Mouse (Mus musculus) embryonic facial prominence, embryonic 11.5 days (tissue): ENCODE data around the gene Ucma. TPM values are rescaled to one million over a fixed set of nuclear protein-coding genes. Genes with fewer than 3 reads are reported as not detected.

Experiments used
- ATAC-seq: fragments of 200-750 bp; cut with Nextera tagmentation; replicated peaks from 2 replicates; pipeline ENCODE4 v1.8.0; 2017; ENCODE audit warnings: low read depth; ENCODE audit not compliant: insufficient number of reproducible peaks, low FRiP score, low TSS enrichment
- DNase-seq: peaks from one replicate; pipeline ENCODE4 v3.0.0-alpha.2; 2015; ENCODE audit warnings: low spot score
- H3K27ac ChIP-seq: fragments of 300-500 bp; sonication (generic); replicated peaks from 2 replicates; pipeline ENCODE4 v1.5.1; 2014; ENCODE audit warnings: mild to moderate bottlenecking, low read depth, low read length, control low read depth
- H3K27me3 ChIP-seq: fragments of 300-500 bp; sonication (generic); 2 replicates; pipeline ENCODE4 v1.6.1; 2014; ENCODE audit warnings: mild to moderate bottlenecking, low read length, moderate library complexity, mixed read lengths; ENCODE audit not compliant: control insufficient read depth, insufficient read depth
- H3K36me3 ChIP-seq: fragments of 300-500 bp; sonication (generic); replicated peaks from 2 replicates; pipeline ENCODE4 v1.6.1; 2014; ENCODE audit warnings: low read depth, mild to moderate bottlenecking, low read length, moderate library complexity, mixed read lengths; ENCODE audit not compliant: control insufficient read depth, insufficient read depth
- H3K4me1 ChIP-seq: fragments of 300-500 bp; sonication (generic); 2 replicates; pipeline ENCODE4 v1.6.1; 2014; ENCODE audit warnings: low read length, mixed read lengths; ENCODE audit not compliant: control insufficient read depth, insufficient read depth
- H3K4me2 ChIP-seq: fragments of 300-500 bp; sonication (generic); 2 replicates; pipeline ENCODE4 v1.6.1; 2014; ENCODE audit warnings: low read depth, mild to moderate bottlenecking, control low read depth, low read length, moderate library complexity
- H3K4me3 ChIP-seq: fragments of 300-500 bp; sonication (generic); 2 replicates; pipeline ENCODE4 v1.5.1; 2014; ENCODE audit warnings: low read depth, low read length, control low read depth
- H3K9ac ChIP-seq: fragments of 300-500 bp; sonication (generic); replicated peaks from 2 replicates; pipeline ENCODE4 v1.6.1; 2014; ENCODE audit warnings: mild to moderate bottlenecking, control low read depth, low read length
- H3K9me3 ChIP-seq: fragments of 300-500 bp; sonication (generic); replicated peaks from 2 replicates; pipeline ENCODE4 v1.6.1; 2016; ENCODE audit warnings: mild to moderate bottlenecking, low read length, inconsistent platforms, mixed read lengths; ENCODE audit not compliant: control insufficient read depth
- WGBS: fragments of 180-500 bp; shearing (Covaris S2); extraction: QIAGEN DNeasy Blood & Tissue Kit; methylation state at CpG from one replicate; pipeline ENCODE4 v1.1.7; 2014; 5-methylcytosine and 5-hydroxymethylcytosine counted together
- polyA plus RNA-seq: library from polyadenylated mRNA; unstranded; fragments of >200 nt; fragmentation: Nextera tagmentation; extraction: Ambion mirVana; gene quantifications from 2 replicates; pipeline ENCODE4 v1.2.1, GENCODE M21; 2014

Ucma gene
- polyA plus RNA-seq, 1 experiment from 2014 or later = 0.29 TPM

- H3K9ac ChIP-seq = no peak overlapping the region
- H3K36me3 ChIP-seq = peaks cover 8% of the 10 kb centered on the region
- no peaks in the 10 kb centered on the region for H3K4me1 ChIP-seq
- 81% methylated on average over 8 of the region's 8 CpGs for WGBS
- H3K27me3 ChIP-seq = no peaks in the 10 kb centered on the region
- no peak overlapping the region for H3K4me3 ChIP-seq
- ATAC-seq (no peak), DNase-seq (no peak)
- H3K4me2 ChIP-seq = no peak overlapping the region
- H3K9me3 ChIP-seq = no peaks in the 10 kb centered on the region
- no peak overlapping the region for H3K27ac ChIP-seq
Measured at GRCm38 (mm10) chr2:4987388-4988180, 11.7 kb downstream of the Ucma start.

- Histone ChIP-seq H3K4me1 (no peaks in the 10 kb centered on the region), H3K4me3 (no peak overlapping the region), H3K36me3 (peaks cover 8% of the 10 kb centered on the region), H3K27me3 (no peaks in the 10 kb centered on the region), H3K9me3 (no peaks in the 10 kb centered on the region), H3K4me2 (no peak overlapping the region), H3K9ac (no peak overlapping the region), H3K27ac (no peak overlapping the region)
- DNase-seq (peak; percentile 27), ATAC-seq (no peak)
- WGBS = 76% methylated on average over 11 of the region's 11 CpGs
Measured at GRCm38 (mm10) chr2:4988826-4989424, 13.0 kb downstream of the Ucma start.

- H3K27me3 ChIP-seq = no peaks in the 10 kb centered on the region
- ATAC-seq (no peak), DNase-seq (no peak)
- H3K36me3 ChIP-seq = peaks cover 8% of the 10 kb centered on the region
- no peak overlapping the region for H3K4me3 ChIP-seq
- no peaks in the 10 kb centered on the region for H3K9me3 ChIP-seq
- H3K4me1 ChIP-seq = no peaks in the 10 kb centered on the region
- H3K4me2 ChIP-seq = no peak overlapping the region
- 88% methylated on average over 11 of the region's 11 CpGs for WGBS
- no peak overlapping the region for H3K27ac ChIP-seq
- no peak overlapping the region for H3K9ac ChIP-seq
Measured at GRCm38 (mm10) chr2:4993584-4993983, 17.7 kb downstream of the Ucma start.

GRCm38 (mm10) chr2:4994436-4994835 lies 18.5 kb downstream of the Ucma start:
- 85% methylated on average over 4 of the region's 4 CpGs for WGBS
- Histone ChIP-seq H3K9me3 (no peaks in the 10 kb centered on the region), H3K27ac (no peak overlapping the region), H3K27me3 (no peaks in the 10 kb centered on the region), H3K4me3 (no peak overlapping the region), H3K9ac (no peak overlapping the region), H3K36me3 (peaks cover 8% of the 10 kb centered on the region), H3K4me1 (no peaks in the 10 kb centered on the region), H3K4me2 (no peak overlapping the region)
- ATAC-seq = no peak
- DNase-seq = no peak

- no peak for DNase-seq
- Histone ChIP-seq H3K27me3 (no peaks in the 10 kb centered on the region), H3K36me3 (peaks cover 8% of the 10 kb centered on the region), H3K4me1 (no peaks in the 10 kb centered on the region), H3K9me3 (no peaks in the 10 kb centered on the region), H3K27ac (no peak overlapping the region), H3K4me3 (no peak overlapping the region), H3K4me2 (no peak overlapping the region), H3K9ac (no peak overlapping the region)
- no peak for ATAC-seq
- 90% methylated on average over 11 of the region's 11 CpGs for WGBS
Measured at GRCm38 (mm10) chr2:4995646-4996045, 19.7 kb downstream of the Ucma start.

- ATAC-seq (no peak), DNase-seq (no peak)
- Histone ChIP-seq H3K4me2 (no peak overlapping the region), H3K36me3 (peaks cover 1% of the 10 kb centered on the region), H3K4me3 (no peak overlapping the region), H3K27me3 (no peaks in the 10 kb centered on the region), H3K9me3 (no peaks in the 10 kb centered on the region), H3K4me1 (no peaks in the 10 kb centered on the region), H3K9ac (no peak overlapping the region), H3K27ac (no peak overlapping the region)
- 90% methylated on average over 6 of the region's 6 CpGs for WGBS
Measured at GRCm38 (mm10) chr2:4996421-4996824, 20.5 kb downstream of the Ucma start.

GRCm38 (mm10) chr2:4998905-4999304 lies 23.0 kb downstream of the Ucma start:
- H3K27ac ChIP-seq = no peak overlapping the region
- H3K27me3 ChIP-seq = no peaks in the 10 kb centered on the region
- DNase-seq (no peak), ATAC-seq (no peak)
- 87% methylated on average over 3 of the region's 3 CpGs for WGBS
- H3K36me3 ChIP-seq = no peaks in the 10 kb centered on the region; the same call in 1 of the 2 replicates
- no peak overlapping the region for H3K9ac ChIP-seq
- no peaks in the 10 kb centered on the region for H3K9me3 ChIP-seq
- no peak overlapping the region for H3K4me2 ChIP-seq
- no peak overlapping the region for H3K4me3 ChIP-seq
- H3K4me1 ChIP-seq = no peaks in the 10 kb centered on the region

- no peaks in the 10 kb centered on the region for H3K27me3 ChIP-seq
- H3K36me3 ChIP-seq = no peaks in the 10 kb centered on the region; the same call in 1 of the 2 replicates
- no peak overlapping the region for H3K4me2 ChIP-seq
- H3K27ac ChIP-seq = no peak overlapping the region
- no peak for ATAC-seq
- DNase-seq = no peak
- no peaks in the 10 kb centered on the region for H3K9me3 ChIP-seq
- no peak overlapping the region for H3K4me3 ChIP-seq
- no peak overlapping the region for H3K9ac ChIP-seq
- WGBS = 91% methylated on average over 6 of the region's 6 CpGs
- H3K4me1 ChIP-seq = no peaks in the 10 kb centered on the region
Measured at GRCm38 (mm10) chr2:5001266-5001665, 25.3 kb downstream of the Ucma start.
